Mouse (Mus musculus) midbrain, embryonic 11.5 days (tissue): ENCODE results near the gene Rab11a. TPM values are rescaled to one million over a fixed set of nuclear protein-coding genes. Genes with fewer than 3 reads are reported as not detected.
"Not testable (repeated sequence)": the region's sequence is repeated elsewhere in the genome, so short reads cannot be mapped to it uniquely, and the experiment has no call there.

Experiments used
- ATAC-seq: fragments of 200-750 bp; cut with Nextera tagmentation; 2 replicates; pipeline ENCODE4 v1.8.0; 2017; ENCODE audit warnings: moderate TSS enrichment, moderate library complexity; ENCODE audit not compliant: low FRiP score
- DNase-seq: peaks from one replicate; pipeline ENCODE4 v3.0.0; 2015; ENCODE audit warnings: low spot score; ENCODE audit errors: missing footprints
- H3K27ac ChIP-seq: fragments of 300-500 bp; sonication (generic); 2 replicates; pipeline ENCODE4 v1.5.1; 2014; ENCODE audit warnings: low read depth, low read length
- H3K27me3 ChIP-seq: fragments of 300-500 bp; sonication (generic); 2 replicates; pipeline ENCODE4 v1.6.1; 2014; ENCODE audit warnings: mild to moderate bottlenecking, low read length, moderate library complexity, mixed read lengths; ENCODE audit not compliant: control insufficient read depth, insufficient read depth
- H3K36me3 ChIP-seq: fragments of 300-500 bp; sonication (generic); 2 replicates; pipeline ENCODE4 v1.6.1; 2014; ENCODE audit warnings: mild to moderate bottlenecking, low read length, moderate library complexity, mixed read lengths; ENCODE audit not compliant: control insufficient read depth, insufficient read depth
- H3K4me1 ChIP-seq: fragments of 300-500 bp; sonication (generic); 2 replicates; pipeline ENCODE4 v1.6.1; 2014; ENCODE audit warnings: low read length; ENCODE audit not compliant: control insufficient read depth, insufficient read depth
- H3K4me2 ChIP-seq: fragments of 300-500 bp; sonication (generic); 2 replicates; pipeline ENCODE4 v1.6.1; 2014; ENCODE audit warnings: mild to moderate bottlenecking, moderate library complexity
- H3K4me3 ChIP-seq: fragments of 300-500 bp; sonication (generic); 2 replicates; pipeline ENCODE4 v1.5.1; 2014; ENCODE audit warnings: low read depth, low read length
- H3K9ac ChIP-seq: fragments of 300-500 bp; sonication (generic); 2 replicates; pipeline ENCODE4 v1.6.1; 2014; ENCODE audit warnings: low read length
- H3K9me3 ChIP-seq: fragments of 300-500 bp; sonication (generic); 2 replicates; pipeline ENCODE4 v1.6.1; 2016; ENCODE audit warnings: low read length; ENCODE audit not compliant: control insufficient read depth
- WGBS: fragments of 180-500 bp; shearing (Covaris S2); extraction: QIAGEN DNeasy Blood & Tissue Kit; methylation state at CpG from one replicate; pipeline ENCODE4 v1.1.7; 2014; 5-methylcytosine and 5-hydroxymethylcytosine counted together
- polyA plus RNA-seq: library from polyadenylated mRNA; unstranded; fragments of >200 nt; fragmentation: Nextera tagmentation; extraction: Ambion mirVana; gene quantifications from 2 replicates; pipeline ENCODE4 v1.2.1, GENCODE M21; 2014

The Rab11a gene
- polyA plus RNA-seq, 1 experiment from 2014 or later, result 300 TPM

DNA sequence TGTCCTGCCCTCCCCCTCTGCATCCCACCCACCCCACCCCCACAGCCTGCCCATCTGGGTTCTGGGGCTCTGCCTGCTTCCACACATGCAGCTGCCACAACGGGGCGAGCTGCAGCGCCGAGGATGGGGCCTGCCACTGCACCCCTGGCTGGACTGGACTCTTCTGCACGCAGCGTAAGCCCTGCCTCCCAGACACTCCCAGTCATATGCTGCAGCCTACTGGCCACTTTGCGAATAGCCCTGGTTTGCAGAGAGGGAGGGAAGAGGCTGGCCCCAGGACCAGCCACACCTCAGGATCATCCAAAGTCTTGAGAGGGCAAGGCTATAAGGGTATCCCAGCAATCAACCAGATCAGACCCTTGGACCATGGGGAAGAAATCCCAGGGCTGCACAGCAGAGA lies 46.4 kb downstream of the Rab11a start:
- ATAC-seq (peak; percentile 80; the same call in 1 of the 2 replicates), DNase-seq (peak; percentile 93)
- 7% methylated on average over 7 of the region's 7 CpGs for WGBS
- Histone ChIP-seq H3K4me1 (no peaks in the 10 kb centered on the region), H3K4me2 (no peak overlapping the region), H3K27ac (no peak overlapping the region), H3K9ac (no peak overlapping the region), H3K9me3 (no peaks in the 10 kb centered on the region), H3K36me3 (no peaks in the 10 kb centered on the region), H3K27me3 (no peaks in the 10 kb centered on the region), H3K4me3 (no peak overlapping the region)

DNA sequence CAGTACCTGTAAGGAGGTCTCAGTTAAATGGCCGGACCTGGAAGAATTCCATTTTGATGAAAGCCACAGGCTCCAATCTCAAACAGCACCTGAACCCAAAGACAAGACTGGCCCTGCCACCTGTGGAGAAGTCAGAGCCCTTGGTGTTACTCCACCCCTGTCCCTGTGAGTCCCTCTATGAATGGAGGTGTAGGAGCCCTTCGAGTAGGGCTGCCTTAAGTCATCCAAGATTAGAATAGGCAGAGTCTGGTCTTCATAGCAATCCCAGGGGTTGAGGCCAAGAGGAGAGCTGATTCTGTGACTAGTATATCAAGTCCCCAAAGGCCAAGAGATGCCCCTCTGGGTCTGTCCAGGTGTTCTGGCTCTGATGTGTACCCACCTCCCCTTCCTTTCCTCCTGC lies 46.8 kb downstream of the Rab11a start:
- no peak for DNase-seq
- peak; percentile 19; the same call in 1 of the 2 replicates for ATAC-seq

DNA sequence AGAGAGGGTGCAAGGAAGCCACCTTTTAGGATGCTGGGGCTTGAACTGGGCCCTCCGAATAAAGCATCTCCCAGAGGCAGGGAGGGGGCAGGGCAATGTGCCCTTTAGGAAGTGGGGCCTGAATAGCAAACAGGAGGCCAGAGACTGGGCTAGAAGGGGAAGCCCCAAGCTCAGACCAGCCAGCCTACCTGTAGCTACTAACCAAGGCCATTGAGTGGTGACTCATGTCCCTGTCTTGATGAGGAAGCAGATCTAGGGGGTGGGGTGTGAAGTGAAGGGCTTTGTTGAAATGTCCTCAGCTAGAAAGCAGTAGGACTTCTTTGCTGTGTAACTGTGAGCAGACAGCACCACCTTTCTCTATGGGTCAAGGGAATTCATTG lies 49.6 kb downstream of the Rab11a start:
- no peak overlapping the region for H3K4me3 ChIP-seq
- no peak overlapping the region for H3K9ac ChIP-seq
- H3K36me3 ChIP-seq, result no peaks in the 10 kb centered on the region
- 71% methylated on average over 1 of the region's 1 CpGs for WGBS
- DNase-seq, result no peak
- no peaks in the 10 kb centered on the region for H3K27me3 ChIP-seq
- H3K4me1 ChIP-seq, result no peaks in the 10 kb centered on the region
- no peak for ATAC-seq
- H3K4me2 ChIP-seq, result no peak overlapping the region
- H3K27ac ChIP-seq, result no peak overlapping the region
- H3K9me3 ChIP-seq, result no peaks in the 10 kb centered on the region

More for the DNA sequence above, 46.8 kb downstream of the Rab11a start:
- no peaks in the 10 kb centered on the region for H3K36me3 ChIP-seq
- H3K4me3 ChIP-seq, result no peak overlapping the region
- H3K9ac ChIP-seq, result no peak overlapping the region
- H3K4me1 ChIP-seq, result no peaks in the 10 kb centered on the region
- 84% methylated on average over 2 of the region's 2 CpGs for WGBS
- no peaks in the 10 kb centered on the region for H3K9me3 ChIP-seq
- no peak overlapping the region for H3K27ac ChIP-seq
- H3K4me2 ChIP-seq, result no peak overlapping the region
- no peaks in the 10 kb centered on the region for H3K27me3 ChIP-seq

DNA sequence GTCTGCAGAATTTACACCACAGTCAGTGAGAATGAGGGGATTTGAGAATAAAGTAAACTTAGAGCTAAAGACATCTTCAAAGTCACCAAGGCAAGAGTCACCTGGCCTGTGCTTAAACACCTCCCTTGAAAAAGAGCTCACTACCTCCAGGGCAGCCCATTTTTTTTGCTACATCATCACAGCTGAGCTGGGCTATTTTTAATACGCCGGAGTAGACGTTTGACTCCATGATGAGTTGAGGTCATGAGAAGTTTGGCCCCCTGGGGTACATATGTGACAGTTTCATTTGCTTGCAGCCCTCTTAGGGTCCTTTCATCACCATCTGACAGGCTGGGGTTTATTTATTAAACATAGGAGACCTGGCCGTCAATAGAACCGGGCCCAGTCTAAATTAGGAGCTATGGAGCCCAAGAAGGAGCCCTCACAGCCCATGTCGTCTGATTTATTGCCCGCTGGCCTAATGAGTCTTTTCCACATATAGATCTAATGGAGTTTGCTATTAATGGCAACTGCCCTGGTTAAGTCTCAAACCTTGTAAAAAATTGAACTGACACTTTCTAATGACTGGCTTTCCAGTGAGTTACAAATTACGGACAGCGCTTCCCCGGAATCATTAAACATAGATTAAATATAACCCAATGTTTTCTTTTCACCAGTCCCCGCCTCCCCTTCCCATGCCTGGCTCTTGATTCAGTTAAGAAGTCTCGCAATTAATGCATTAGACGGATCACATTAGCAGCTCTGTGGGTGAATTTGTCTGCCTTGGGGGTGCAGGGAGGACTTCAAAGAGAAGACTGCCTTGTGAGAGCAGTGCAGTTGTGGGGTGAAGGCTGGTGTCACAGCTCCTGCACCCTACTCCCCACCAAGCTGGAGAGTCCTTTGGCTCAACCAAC lies 50.2 kb downstream of the Rab11a start:
- DNase-seq (no peak), ATAC-seq (no peak)
- Histone ChIP-seq H3K4me1 (no peaks in the 10 kb centered on the region), H3K9ac (no peak overlapping the region), H3K9me3 (no peaks in the 10 kb centered on the region), H3K4me2 (no peak overlapping the region), H3K4me3 (no peak overlapping the region), H3K27me3 (no peaks in the 10 kb centered on the region), H3K27ac (no peak overlapping the region), H3K36me3 (no peaks in the 10 kb centered on the region)
- WGBS, result 81% methylated on average over 13 of the region's 13 CpGs

DNA sequence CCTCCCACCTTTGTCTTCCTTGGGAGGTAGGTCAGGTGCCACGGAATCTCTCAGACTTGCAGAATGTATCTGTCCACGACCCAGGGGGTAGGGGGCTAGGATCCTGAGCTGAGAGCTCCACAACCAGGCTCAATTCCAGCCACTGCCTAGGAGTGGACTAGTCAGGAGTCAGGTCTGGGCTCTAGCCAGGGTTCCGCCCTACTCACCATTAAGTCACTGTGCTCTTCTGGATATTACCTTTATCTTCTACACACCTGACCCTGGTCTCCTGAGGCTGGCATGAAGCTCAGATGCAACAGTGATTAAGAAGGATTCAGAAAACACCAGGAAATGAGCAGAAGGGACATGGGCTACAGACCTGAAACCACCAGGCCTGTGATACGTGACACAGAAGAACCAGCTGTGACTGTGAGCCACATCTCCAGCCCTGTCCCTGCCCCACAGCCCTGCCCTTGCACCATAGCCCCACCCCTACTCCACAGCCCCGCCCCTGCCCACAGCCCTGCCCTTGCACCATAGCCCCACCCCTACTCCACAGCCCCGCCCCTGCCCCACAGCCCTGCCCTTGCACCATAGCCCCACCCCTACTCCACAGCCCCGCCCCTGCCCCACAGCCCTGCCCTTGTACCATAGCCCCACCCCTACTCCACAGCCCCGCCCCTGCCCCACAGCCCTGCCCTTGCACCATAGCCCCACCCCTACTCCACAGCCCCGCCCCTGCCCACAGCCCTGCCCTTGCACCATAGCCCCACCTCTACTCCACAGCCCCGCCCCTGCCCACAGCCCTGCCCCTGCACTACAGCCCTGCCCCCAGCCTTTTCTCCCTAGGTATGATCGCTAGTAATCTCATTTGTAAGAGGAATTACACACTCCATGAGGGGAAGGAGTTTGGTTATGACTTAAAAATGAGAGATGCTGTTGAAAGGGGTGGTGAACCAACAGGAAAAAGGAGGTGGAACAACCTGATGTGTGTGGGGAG lies 65.9 kb downstream of the Rab11a start:
- H3K9me3 ChIP-seq, H3K9ac ChIP-seq, H3K4me1 ChIP-seq, H3K36me3 ChIP-seq, H3K27me3 ChIP-seq, H3K27ac ChIP-seq, H3K4me2 ChIP-seq, ATAC-seq, H3K4me3 ChIP-seq, DNase-seq: not testable (repeated sequence)
- 44% methylated on average over 6 of the region's 11 CpGs for WGBS

DNA sequence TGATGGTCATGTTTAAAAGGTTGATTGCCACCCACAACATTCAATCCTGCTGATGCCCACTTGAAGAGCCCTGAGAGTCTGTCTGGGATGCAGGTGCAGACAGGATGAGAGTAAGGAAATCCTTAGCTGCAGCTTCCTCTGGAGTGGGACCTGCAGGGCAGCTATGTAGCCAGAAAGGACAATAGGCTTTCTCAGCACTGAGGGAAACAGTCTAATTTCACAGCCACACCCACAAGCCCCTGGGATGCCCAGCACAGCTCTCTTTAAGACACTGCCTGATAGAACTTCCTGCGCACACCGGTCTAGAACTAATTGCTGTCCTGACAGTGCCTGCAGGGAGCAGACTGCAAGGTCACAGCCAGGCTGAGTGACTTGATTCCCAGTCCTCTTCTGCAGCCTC lies 69.6 kb downstream of the Rab11a start:
- H3K27me3 ChIP-seq, result no peaks in the 10 kb centered on the region
- no peaks in the 10 kb centered on the region for H3K36me3 ChIP-seq
- no peak overlapping the region for H3K4me3 ChIP-seq
- ATAC-seq (no peak), DNase-seq (no peak)
- peaks cover 9% of the 10 kb centered on the region for H3K4me1 ChIP-seq
- H3K9ac ChIP-seq, result no peak overlapping the region
- no peak overlapping the region for H3K27ac ChIP-seq
- 77% methylated on average over 2 of the region's 2 CpGs for WGBS
- H3K4me2 ChIP-seq, result no peak overlapping the region
- no peaks in the 10 kb centered on the region for H3K9me3 ChIP-seq

DNA sequence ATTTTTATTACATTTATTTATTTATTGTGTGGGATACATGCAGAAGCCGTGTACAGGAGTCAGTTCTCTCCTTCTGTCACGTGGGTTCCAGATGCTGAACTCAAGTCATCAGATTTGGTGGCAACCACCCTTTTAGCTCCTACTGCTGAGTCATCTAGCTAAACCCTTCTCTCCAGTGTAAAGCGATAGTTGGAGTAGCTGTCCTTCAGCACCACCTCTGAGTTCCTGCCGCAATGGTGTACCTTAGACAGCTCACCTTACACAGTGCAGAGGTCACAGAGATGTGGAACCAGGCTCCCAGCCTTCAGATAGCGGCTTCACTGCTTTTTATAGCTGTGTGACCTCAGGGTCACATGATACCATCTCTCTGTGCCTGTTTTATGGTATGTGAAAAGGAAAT lies 70.0 kb downstream of the Rab11a start:
- ATAC-seq, result no peak
- Histone ChIP-seq H3K4me2 (no peak overlapping the region), H3K27ac (no peak overlapping the region), H3K4me3 (no peak overlapping the region), H3K9ac (no peak overlapping the region), H3K36me3 (no peaks in the 10 kb centered on the region), H3K27me3 (no peaks in the 10 kb centered on the region), H3K9me3 (no peaks in the 10 kb centered on the region), H3K4me1 (peaks cover 7% of the 10 kb centered on the region)
- no peak for DNase-seq
- 15% methylated on average over 5 of the region's 5 CpGs for WGBS

DNA sequence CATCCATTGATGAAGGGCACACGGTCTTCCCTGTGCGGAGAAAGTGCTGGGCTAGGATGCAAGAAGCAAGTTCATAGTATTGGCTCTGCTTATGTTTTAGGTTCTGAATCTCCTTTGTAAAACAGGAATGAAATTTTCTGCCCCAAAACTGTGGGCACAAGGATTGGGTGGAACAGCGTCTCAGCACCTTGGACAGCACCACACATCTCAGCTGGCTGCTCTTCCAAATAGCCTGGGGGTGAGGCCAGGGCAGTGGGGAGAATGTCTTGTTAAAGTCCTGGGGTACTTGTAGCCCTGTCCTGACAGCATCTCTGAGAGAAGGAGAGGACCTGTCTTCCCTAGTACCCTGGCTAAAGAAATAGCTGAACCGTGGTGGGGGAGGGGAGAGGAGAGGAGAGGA lies 71.0 kb downstream of the Rab11a start:
- Histone ChIP-seq H3K36me3 (no peaks in the 10 kb centered on the region), H3K27ac (no peak overlapping the region), H3K9ac (no peak overlapping the region), H3K4me2 (no peak overlapping the region), H3K9me3 (no peaks in the 10 kb centered on the region), H3K4me3 (no peak overlapping the region), H3K4me1 (peaks cover 2% of the 10 kb centered on the region), H3K27me3 (no peaks in the 10 kb centered on the region)
- DNase-seq, result peak; percentile 88
- WGBS, result 38% methylated on average over 4 of the region's 4 CpGs
- no peak for ATAC-seq
